Mouse (Mus musculus) heart, postnatal 0 days (tissue): ENCODE measurements at regions not wholly inside any gene's neighbourhood (a gene's known extent, or its start where the extent isn't known, plus 50 kb on each side); places are given as distances from the start of the nearest gene placed in this dataset.

Experiments
- CTCF ChIP-seq: IDR thresholded peaks from 2 replicates; pipeline ENCODE4 v1.5.1; 2016; ENCODE audit warnings: antibody characterized with exemption, control low read depth, low read depth
- EP300 ChIP-seq: IDR thresholded peaks from 2 replicates; pipeline ENCODE4 v1.6.1; 2016; ENCODE audit warnings: antibody characterized with exemption, low read depth

GRCm38 (mm10) chr16:75343028-75343901 is 242.6 kb downstream of the Lipi start:
- TF ChIP-seq EP300 (no peak), CTCF (peak; percentile 51)
